16 mouse cellular contexts compared by ENCODE assay signal in genomic region chr6:37465356-37465755, GRCm38 (mm10). TPM values are rescaled to one million over a fixed set of nuclear protein-coding genes. Genes with fewer than 3 reads are reported as not detected.
DNase-seq lines count a peak whose midpoint lies in the region; ATAC-seq and TF ChIP-seq lines count a peak whose summit lies in the region.
"Had no signal": no experiment of that assay in that cellular context is flagged by ENCODE, and none has a peak within 500 bp of the region (broad histone marks: within the 10 kb centered on the region; RNA-seq: fewer than 3 reads in every experiment).

No protein-coding gene starts in this region.

- no peaks in the 10 kb centered on the region for H3K27me3 ChIP-seq in intestine, embryonic 16.5 days (replicated peaks; ENCODE audit: control insufficient read depth, insufficient read depth, low read length)
- no peaks in the 10 kb centered on the region for H3K27me3 ChIP-seq in intestine, postnatal 0 days (replicated peaks; ENCODE audit: control insufficient read depth, insufficient read depth, low read length)
- no peaks in the 10 kb centered on the region for H3K27me3 ChIP-seq in embryonic facial prominence, embryonic 13.5 days
- H3K27me3 ChIP-seq in limb, embryonic 13.5 days, result no peaks in the 10 kb centered on the region
- H3K27me3 ChIP-seq in forebrain, embryonic 10.5 days (ENCODE audit: poor library complexity, severe bottlenecking), result no peaks in the 10 kb centered on the region
- H3K27me3 ChIP-seq in heart, adult 2 months (ENCODE audit: control insufficient read depth, insufficient read depth, low read length), result no peaks in the 10 kb centered on the region
- H3K27me3 ChIP-seq: heart, embryonic 12.5 days had no signal

- no peaks in the 10 kb centered on the region for H3K79me2 ChIP-seq in heart, adult 2 months (replicated peaks; ENCODE audit: control insufficient read depth, insufficient read depth, low read length)

- no peak overlapping the region for H3K4me2 ChIP-seq in intestine, embryonic 16.5 days (ENCODE audit: low read depth, low read length)
- no peak overlapping the region for H3K4me2 ChIP-seq in intestine, postnatal 0 days (replicated peaks; ENCODE audit: low read depth)
- 0 out of 2 replicates have a peak overlapping the region, but pooled peaks have one; percentile 5 for H3K4me2 ChIP-seq in embryonic facial prominence, embryonic 13.5 days
- H3K4me2 ChIP-seq in limb, embryonic 13.5 days (replicated peaks), result no peak overlapping the region

- no peak for TF ChIP-seq CTCF in intestine, postnatal 0 days (IDR thresholded peaks at IDR 0.05; ENCODE audit: low read depth)
- no peak for TF ChIP-seq CTCF in heart, adult 2 months (IDR thresholded peaks at IDR 0.05)

- H3K4me1 ChIP-seq in intestine, embryonic 16.5 days (ENCODE audit: control insufficient read depth, insufficient read depth, low read length), result no peaks in the 10 kb centered on the region
- H3K4me1 ChIP-seq in intestine, postnatal 0 days (replicated peaks; ENCODE audit: control insufficient read depth, insufficient read depth, low read length), result 0 out of 2 replicates have a peak, but pooled peaks cover 3% of the 10 kb centered on the region
- peaks cover 7% of the 10 kb centered on the region for H3K4me1 ChIP-seq in embryonic facial prominence, embryonic 13.5 days
- peaks cover 11% of the 10 kb centered on the region for H3K4me1 ChIP-seq in limb, embryonic 13.5 days
- H3K4me1 ChIP-seq in forebrain, embryonic 10.5 days, result peaks cover 5% of the 10 kb centered on the region
- peaks cover 7% of the 10 kb centered on the region for H3K4me1 ChIP-seq in heart, adult 2 months (ENCODE audit: control insufficient read depth, insufficient read depth, low read length)
- H3K4me1 ChIP-seq: heart, embryonic 12.5 days had no signal

- TF ChIP-seq EP300 in heart, adult 2 months (IDR thresholded peaks at IDR 0.05; ENCODE audit: insufficient read depth, low read depth, low read length), result no peak

- DNase-seq in 3T3-L1 (ENCODE audit: low read depth, low spot score), result peak; percentile 68
- DNase-seq in forebrain, embryonic 10.5 days (ENCODE audit: extremely low spot score, low spot score), result no peak
- DNase-seq in heart, adult 2 months, result no peak
- no peak for DNase-seq in urinary bladder, adult 18-20 months (ENCODE audit: low spot score in 2 of 2)
- DNase-seq: cerebellum, postnatal 14 days; lung, adult 2 months; lung, postnatal 36 days; thymus, adult 18-20 months had no signal

- no peaks in the 10 kb centered on the region for H3K36me3 ChIP-seq in intestine, embryonic 16.5 days (ENCODE audit: control insufficient read depth, insufficient read depth, low read length)
- H3K36me3 ChIP-seq in intestine, postnatal 0 days (ENCODE audit: control insufficient read depth, insufficient read depth), result no peaks in the 10 kb centered on the region
- H3K36me3 ChIP-seq in embryonic facial prominence, embryonic 13.5 days, result no peaks in the 10 kb centered on the region
- no peaks in the 10 kb centered on the region for H3K36me3 ChIP-seq in limb, embryonic 13.5 days
- no peaks in the 10 kb centered on the region for H3K36me3 ChIP-seq in forebrain, embryonic 10.5 days (replicated peaks)
- no peaks in the 10 kb centered on the region for H3K36me3 ChIP-seq in heart, adult 2 months (ENCODE audit: control insufficient read depth, insufficient read depth, low read length)
- H3K36me3 ChIP-seq: forebrain, embryonic 12.5 days; heart, embryonic 12.5 days; midbrain, embryonic 12.5 days had no signal

- no peak overlapping the region for H3K9ac ChIP-seq in intestine, embryonic 16.5 days (ENCODE audit: low read depth, low read length)
- H3K9ac ChIP-seq in intestine, postnatal 0 days (ENCODE audit: low read depth, low read length), result no peak overlapping the region
- H3K9ac ChIP-seq in embryonic facial prominence, embryonic 13.5 days, result no peak overlapping the region; the same call in 1 of the 2 replicates
- H3K9ac ChIP-seq in limb, embryonic 13.5 days, result no peak overlapping the region
- no peak overlapping the region for H3K9ac ChIP-seq in heart, adult 2 months (ENCODE audit: low read depth, low read length)
- H3K9ac ChIP-seq: midbrain, embryonic 12.5 days had no signal

- intact Hi-C loops in heart, adult 2 months (cut with DNase I), result loop anchor here (5.0 kb wide), 1 partner anchor 542 kb away; no protein-coding TSS in a partner anchor

- no peaks in the 10 kb centered on the region for H3K9me3 ChIP-seq in intestine, embryonic 16.5 days (ENCODE audit: control insufficient read depth, low read length)
- no peaks in the 10 kb centered on the region for H3K9me3 ChIP-seq in intestine, postnatal 0 days (ENCODE audit: control insufficient read depth)
- 0 out of 2 replicates have a peak, but pooled peaks cover 7% of the 10 kb centered on the region for H3K9me3 ChIP-seq in embryonic facial prominence, embryonic 13.5 days
- no peaks in the 10 kb centered on the region for H3K9me3 ChIP-seq in limb, embryonic 13.5 days
- H3K9me3 ChIP-seq in forebrain, embryonic 10.5 days, result no peaks in the 10 kb centered on the region
- H3K9me3 ChIP-seq: forebrain, embryonic 12.5 days; heart, embryonic 12.5 days; midbrain, embryonic 12.5 days had no signal

- no peak for TF ChIP-seq POLR2A in heart, adult 2 months (IDR thresholded peaks at IDR 0.05; ENCODE audit: insufficient read depth, low read depth, low read length)

- ATAC-seq in intestine, embryonic 16.5 days, result no peak
- no peak for ATAC-seq in intestine, postnatal 0 days
- ATAC-seq in embryonic facial prominence, embryonic 13.5 days (ENCODE audit: insufficient number of reproducible peaks, insufficient read depth, low FRiP score, low TSS enrichment, low read depth), result no peak
- ATAC-seq in limb, embryonic 13.5 days (ENCODE audit: low FRiP score, low read depth), result no peak
- ATAC-seq: hindbrain, postnatal 0 days had no signal

- 0 out of 2 replicates have a peak overlapping the region, but pooled peaks have one; percentile 33 for H3K27ac ChIP-seq in intestine, embryonic 16.5 days (ENCODE audit: low read length)
- H3K27ac ChIP-seq in intestine, postnatal 0 days (ENCODE audit: low read depth, low read length), result no peak overlapping the region
- H3K27ac ChIP-seq in embryonic facial prominence, embryonic 13.5 days, result peak overlapping the region; percentile 92
- peak overlapping the region; percentile 82 for H3K27ac ChIP-seq in limb, embryonic 13.5 days
- no peak overlapping the region for H3K27ac ChIP-seq in forebrain, embryonic 10.5 days
- no peak overlapping the region for H3K27ac ChIP-seq in heart, adult 2 months
- H3K27ac ChIP-seq: forebrain, embryonic 12.5 days; midbrain, embryonic 12.5 days had no signal

- H3K4me3 ChIP-seq in intestine, embryonic 16.5 days (ENCODE audit: low read length), result no peak overlapping the region
- no peak overlapping the region for H3K4me3 ChIP-seq in intestine, postnatal 0 days (ENCODE audit: low read depth, low read length)
- H3K4me3 ChIP-seq in embryonic facial prominence, embryonic 13.5 days, result no peak overlapping the region
- no peak overlapping the region for H3K4me3 ChIP-seq in limb, embryonic 13.5 days
- no peak overlapping the region for H3K4me3 ChIP-seq in forebrain, embryonic 10.5 days
- no peak overlapping the region for H3K4me3 ChIP-seq in heart, adult 2 months

RNA-seq across cellular contexts. Expression of gene Creb3l2, which starts 23.4 kb away (rescaled TPM):
- 13.4 and 13.9 TPM in 2 replicates for polyA plus RNA-seq in intestine, embryonic 16.5 days (2015; fragmentation: Nextera tagmentation; extraction: Ambion mirVana)
- polyA plus RNA-seq in intestine, postnatal 0 days (2015; fragmentation: Nextera tagmentation; extraction: Ambion mirVana), result 9.9 and 10.0 TPM in 2 replicates
- 26.9 and 29.0 TPM in 2 replicates for polyA plus RNA-seq in embryonic facial prominence, embryonic 13.5 days (2015; fragmentation: Nextera tagmentation; extraction: Ambion mirVana)
- polyA plus RNA-seq in limb, embryonic 13.5 days (2015; fragmentation: Nextera tagmentation; extraction: Ambion mirVana), result 36.4 and 44.6 TPM in 2 replicates
- 5.2 and 5.9 TPM in 2 replicates for polyA plus RNA-seq in forebrain, embryonic 10.5 days (2016; fragmentation: Nextera tagmentation; extraction: Ambion mirVana)
- 10 to 100 TPM; 20.5 to 26.5 TPM for total RNA-seq in heart, adult 2 months (2021)
- polyA plus RNA-seq in heart, adult 2 months (2012; rRNA removed), result 16.7 and 19.2 TPM in 2 replicates

Comparison
In these comparisons a context has a peak if more than half of its experiments do, and no peak if none do; other contexts are left out.
1. H3K27ac ChIP-seq: peak in intestine, embryonic 16.5 days (single experiment), embryonic facial prominence, embryonic 13.5 days (single experiment) and limb, embryonic 13.5 days (single experiment); none in intestine, postnatal 0 days (single experiment), forebrain, embryonic 10.5 days (single experiment) and heart, adult 2 months (single experiment).